Mouse (Mus musculus): ENCODE measurements at regions not wholly inside any gene's neighbourhood (a gene's known extent, or its start where the extent isn't known, plus 50 kb on each side); places are given as distances from the start of the nearest gene placed in this dataset.

GRCm38 (mm10) chr10:92400587-92401090 lies 321.6 kb downstream of the Nedd1 start:
- 84% methylated on average over 5 of the region's 5 CpGs for WGBS
- H3K27ac ChIP-seq (ENCODE audit: low read depth): no peak overlapping the region
- no peaks in the 10 kb centered on the region for H3K9me3 ChIP-seq (ENCODE audit: control insufficient read depth, low read length)
- H3K27me3 ChIP-seq (replicated peaks; ENCODE audit: control insufficient read depth, insufficient read depth, low read length): no peaks in the 10 kb centered on the region
- H3K4me2 ChIP-seq (ENCODE audit: low read length): no peak overlapping the region
- H3K4me3 ChIP-seq (ENCODE audit: low read depth, low read length): no peak overlapping the region
- no peaks in the 10 kb centered on the region for H3K4me1 ChIP-seq (replicated peaks; ENCODE audit: control insufficient read depth, insufficient read depth, low read length)
- no peak overlapping the region for H3K9ac ChIP-seq (ENCODE audit: low read length)
- H3K36me3 ChIP-seq (ENCODE audit: control insufficient read depth, insufficient read depth, low read length): no peaks in the 10 kb centered on the region
- DNase-seq (ENCODE audit: low spot score) (no peak), ATAC-seq (replicated peaks; ENCODE audit: low FRiP score, low TSS enrichment, low read depth) (no peak)

GRCm38 (mm10) chr10:92389176-92389732 lies 333.0 kb downstream of the Nedd1 start:
- H3K9ac ChIP-seq (ENCODE audit: low read length): no peak overlapping the region
- no peak overlapping the region for H3K4me2 ChIP-seq (ENCODE audit: low read length)
- no peaks in the 10 kb centered on the region for H3K4me1 ChIP-seq (replicated peaks; ENCODE audit: control insufficient read depth, insufficient read depth, low read length)
- H3K4me3 ChIP-seq (ENCODE audit: low read depth, low read length): no peak overlapping the region
- no peaks in the 10 kb centered on the region for H3K9me3 ChIP-seq (ENCODE audit: control insufficient read depth, low read length)
- no peak overlapping the region for H3K27ac ChIP-seq (ENCODE audit: low read depth)
- no peaks in the 10 kb centered on the region for H3K27me3 ChIP-seq (replicated peaks; ENCODE audit: control insufficient read depth, insufficient read depth, low read length)
- H3K36me3 ChIP-seq (ENCODE audit: control insufficient read depth, insufficient read depth, low read length): no peaks in the 10 kb centered on the region
- no peak for DNase-seq (ENCODE audit: low spot score)
- ATAC-seq (replicated peaks; ENCODE audit: low FRiP score, low TSS enrichment, low read depth): no peak
- WGBS: 71% methylated on average over 7 of the region's 7 CpGs

GRCm38 (mm10) chr10:92367126-92367525 lies 355.1 kb downstream of the Nedd1 start:
- 57% methylated on average over 8 of the region's 8 CpGs for WGBS
- no peak for DNase-seq (ENCODE audit: low spot score)

GRCm38 (mm10) chr10:92356738-92357137 lies 365.5 kb downstream of the Nedd1 start:
- Histone ChIP-seq H3K4me2 (ENCODE audit: low read length) (no peak overlapping the region), H3K27me3 (replicated peaks; ENCODE audit: control insufficient read depth, insufficient read depth, low read length) (no peaks in the 10 kb centered on the region), H3K36me3 (ENCODE audit: control insufficient read depth, insufficient read depth, low read length) (no peaks in the 10 kb centered on the region), H3K4me1 (replicated peaks; ENCODE audit: control insufficient read depth, insufficient read depth, low read length) (no peaks in the 10 kb centered on the region), H3K9me3 (ENCODE audit: control insufficient read depth, low read length) (no peaks in the 10 kb centered on the region), H3K4me3 (ENCODE audit: low read depth, low read length) (no peak overlapping the region), H3K27ac (ENCODE audit: low read depth) (no peak overlapping the region), H3K9ac (ENCODE audit: low read length) (no peak overlapping the region)
- 73% methylated on average over 3 of the region's 3 CpGs for WGBS
- no peak for ATAC-seq (replicated peaks; ENCODE audit: low FRiP score, low TSS enrichment, low read depth)
- no peak for DNase-seq (ENCODE audit: low spot score)

More at GRCm38 (mm10) chr10:92367126-92367525, 355.1 kb downstream of the Nedd1 start:
- Histone ChIP-seq H3K9ac (ENCODE audit: low read length) (no peak overlapping the region), H3K36me3 (ENCODE audit: control insufficient read depth, insufficient read depth, low read length) (no peaks in the 10 kb centered on the region), H3K27ac (ENCODE audit: low read depth) (no peak overlapping the region), H3K4me1 (replicated peaks; ENCODE audit: control insufficient read depth, insufficient read depth, low read length) (no peaks in the 10 kb centered on the region), H3K4me2 (ENCODE audit: low read length) (no peak overlapping the region), H3K27me3 (replicated peaks; ENCODE audit: control insufficient read depth, insufficient read depth, low read length) (no peaks in the 10 kb centered on the region), H3K4me3 (ENCODE audit: low read depth, low read length) (no peak overlapping the region), H3K9me3 (ENCODE audit: control insufficient read depth, low read length) (no peaks in the 10 kb centered on the region)
- ATAC-seq (replicated peaks; ENCODE audit: low FRiP score, low TSS enrichment, low read depth): no peak

- Histone ChIP-seq H3K27ac (ENCODE audit: low read depth) (no peak overlapping the region), H3K27me3 (replicated peaks; ENCODE audit: control insufficient read depth, insufficient read depth, low read length) (no peaks in the 10 kb centered on the region), H3K36me3 (ENCODE audit: control insufficient read depth, insufficient read depth, low read length) (no peaks in the 10 kb centered on the region), H3K4me2 (ENCODE audit: low read length) (no peak overlapping the region), H3K9ac (ENCODE audit: low read length) (no peak overlapping the region), H3K4me3 (ENCODE audit: low read depth, low read length) (no peak overlapping the region), H3K4me1 (replicated peaks; ENCODE audit: control insufficient read depth, insufficient read depth, low read length) (no peaks in the 10 kb centered on the region), H3K9me3 (ENCODE audit: control insufficient read depth, low read length) (no peaks in the 10 kb centered on the region)
- ATAC-seq (replicated peaks; ENCODE audit: low FRiP score, low TSS enrichment, low read depth): no peak
- 74% methylated on average over 7 of the region's 7 CpGs for WGBS
- DNase-seq (ENCODE audit: low spot score): no peak
Measured at GRCm38 (mm10) chr10:92349043-92349442, 373.2 kb downstream of the Nedd1 start.

GRCm38 (mm10) chr10:92347960-92348675 lies 374.1 kb downstream of the Nedd1 start:
- no peaks in the 10 kb centered on the region for H3K36me3 ChIP-seq (ENCODE audit: control insufficient read depth, insufficient read depth, low read length)
- H3K4me3 ChIP-seq (ENCODE audit: low read depth, low read length): no peak overlapping the region
- H3K27ac ChIP-seq (ENCODE audit: low read depth): no peak overlapping the region
- no peak overlapping the region for H3K4me2 ChIP-seq (ENCODE audit: low read length)
- ATAC-seq (replicated peaks; ENCODE audit: low FRiP score, low TSS enrichment, low read depth) (no peak), DNase-seq (ENCODE audit: low spot score) (no peak)
- H3K4me1 ChIP-seq (replicated peaks; ENCODE audit: control insufficient read depth, insufficient read depth, low read length): no peaks in the 10 kb centered on the region
- H3K9ac ChIP-seq (ENCODE audit: low read length): no peak overlapping the region
- no peaks in the 10 kb centered on the region for H3K9me3 ChIP-seq (ENCODE audit: control insufficient read depth, low read length)
- H3K27me3 ChIP-seq (replicated peaks; ENCODE audit: control insufficient read depth, insufficient read depth, low read length): no peaks in the 10 kb centered on the region
- 62% methylated on average over 10 of the region's 10 CpGs for WGBS

- H3K4me3 ChIP-seq (ENCODE audit: low read depth, low read length): no peak overlapping the region
- no peak for DNase-seq (ENCODE audit: low spot score)
Measured at GRCm38 (mm10) chr10:92339671-92340070, 382.5 kb downstream of the Nedd1 start.

GRCm38 (mm10) chr10:92336949-92337348 lies 385.3 kb downstream of the Nedd1 start:
- Histone ChIP-seq H3K36me3 (ENCODE audit: control insufficient read depth, insufficient read depth, low read length) (no peaks in the 10 kb centered on the region), H3K4me3 (ENCODE audit: low read depth, low read length) (no peak overlapping the region), H3K4me2 (ENCODE audit: low read length) (no peak overlapping the region), H3K9me3 (ENCODE audit: control insufficient read depth, low read length) (no peaks in the 10 kb centered on the region), H3K4me1 (replicated peaks; ENCODE audit: control insufficient read depth, insufficient read depth, low read length) (peaks cover 8% of the 10 kb centered on the region; the same call in 1 of the 2 replicates), H3K9ac (ENCODE audit: low read length) (no peak overlapping the region), H3K27me3 (replicated peaks; ENCODE audit: control insufficient read depth, insufficient read depth, low read length) (no peaks in the 10 kb centered on the region), H3K27ac (ENCODE audit: low read depth) (no peak overlapping the region)
- ATAC-seq (replicated peaks; ENCODE audit: low FRiP score, low TSS enrichment, low read depth) (no peak), DNase-seq (ENCODE audit: low spot score) (no peak)
- 87% methylated on average over 2 of the region's 2 CpGs for WGBS

More at GRCm38 (mm10) chr10:92339671-92340070, 382.5 kb downstream of the Nedd1 start:
- H3K9me3 ChIP-seq (ENCODE audit: control insufficient read depth, low read length): no peaks in the 10 kb centered on the region
- H3K4me1 ChIP-seq (replicated peaks; ENCODE audit: control insufficient read depth, insufficient read depth, low read length): no peaks in the 10 kb centered on the region
- H3K27ac ChIP-seq (ENCODE audit: low read depth): no peak overlapping the region
- no peak overlapping the region for H3K4me2 ChIP-seq (ENCODE audit: low read length)
- ATAC-seq (replicated peaks; ENCODE audit: low FRiP score, low TSS enrichment, low read depth): no peak
- 89% methylated on average over 2 of the region's 2 CpGs for WGBS
- H3K36me3 ChIP-seq (ENCODE audit: control insufficient read depth, insufficient read depth, low read length): no peaks in the 10 kb centered on the region
- no peaks in the 10 kb centered on the region for H3K27me3 ChIP-seq (replicated peaks; ENCODE audit: control insufficient read depth, insufficient read depth, low read length)
- no peak overlapping the region for H3K9ac ChIP-seq (ENCODE audit: low read length)

GRCm38 (mm10) chr10:92336138-92336537 lies 386.1 kb downstream of the Nedd1 start:
- Histone ChIP-seq H3K4me1 (replicated peaks; ENCODE audit: control insufficient read depth, insufficient read depth, low read length) (peaks cover 8% of the 10 kb centered on the region; the same call in 1 of the 2 replicates), H3K4me2 (ENCODE audit: low read length) (no peak overlapping the region), H3K27me3 (replicated peaks; ENCODE audit: control insufficient read depth, insufficient read depth, low read length) (no peaks in the 10 kb centered on the region), H3K9ac (ENCODE audit: low read length) (no peak overlapping the region), H3K9me3 (ENCODE audit: control insufficient read depth, low read length) (no peaks in the 10 kb centered on the region), H3K36me3 (ENCODE audit: control insufficient read depth, insufficient read depth, low read length) (no peaks in the 10 kb centered on the region), H3K4me3 (ENCODE audit: low read depth, low read length) (no peak overlapping the region), H3K27ac (ENCODE audit: low read depth) (no peak overlapping the region)
- 88% methylated on average over 5 of the region's 5 CpGs for WGBS
- no peak for ATAC-seq (replicated peaks; ENCODE audit: low FRiP score, low TSS enrichment, low read depth)
- DNase-seq (ENCODE audit: low spot score): no peak
